Mouse (Mus musculus): Measurements from ENCODE around the gene Leng9.

The Leng9 gene

GRCm38 (mm10) chr7:4122783-4123182 lies 27.4 kb downstream of the Leng9 start:
- DNase-seq = peak; percentile 40

- peak; percentile 40 for DNase-seq
Measured at GRCm38 (mm10) chr7:4122076-4122768, 28.0 kb downstream of the Leng9 start.

- peak; percentile 65 for DNase-seq
Measured at GRCm38 (mm10) chr7:4119976-4120921, 29.9 kb downstream of the Leng9 start.

GRCm38 (mm10) chr7:4119344-4119902 lies 30.8 kb downstream of the Leng9 start, which contains the start of gene Ttyh1:
Ttyh1 (plus strand) TSS chr7:4119408.
- peak; percentile 81 for DNase-seq

GRCm38 (mm10) chr7:4117050-4117814 lies 32.9 kb downstream of the Leng9 start:
- no peak for DNase-seq

- DNase-seq = no peak
Measured at GRCm38 (mm10) chr7:4111766-4112165, 38.4 kb downstream of the Leng9 start.

GRCm38 (mm10) chr7:4103411-4103810 lies 46.8 kb downstream of the Leng9 start:
- peak; percentile 76 for DNase-seq

- DNase-seq = no peak
Measured at GRCm38 (mm10) chr7:4101144-4101543, 49.0 kb downstream of the Leng9 start.

GRCm38 (mm10) chr7:4098832-4099231 lies 51.3 kb downstream of the Leng9 start:
- no peak for DNase-seq

- DNase-seq = no peak
Measured at GRCm38 (mm10) chr7:4098301-4098700, 51.9 kb downstream of the Leng9 start.
